Mouse (Mus musculus) liver, embryonic 13.5 days (tissue): ENCODE data around the gene Grm4. TPM values are rescaled to one million over a fixed set of nuclear protein-coding genes. Genes with fewer than 3 reads are reported as not detected.

Experiments used
- ATAC-seq: fragments of 200-750 bp; cut with Nextera tagmentation; 2 replicates; pipeline ENCODE4 v1.8.0; 2017; ENCODE audit warnings: low read depth, mild to moderate bottlenecking, moderate number of reproducible peaks, moderate library complexity
- DNase-seq: peaks from one replicate; pipeline ENCODE4 v3.0.0; 2022
- H3K27ac ChIP-seq: fragments of 300-500 bp; sonication (generic); 2 replicates; pipeline ENCODE4 v1.5.1; 2015; ENCODE audit warnings: moderate library complexity, mild to moderate bottlenecking, inconsistent platforms
- H3K27me3 ChIP-seq: fragments of 300-500 bp; sonication (generic); 2 replicates; pipeline ENCODE4 v1.6.1; 2015; ENCODE audit warnings: mild to moderate bottlenecking, inconsistent platforms
- H3K36me3 ChIP-seq: fragments of 300-500 bp; sonication (generic); 2 replicates; pipeline ENCODE4 v1.6.1; 2015; ENCODE audit warnings: mild to moderate bottlenecking, inconsistent platforms
- H3K4me1 ChIP-seq: fragments of 300-500 bp; sonication (generic); replicated peaks from 2 replicates; pipeline ENCODE4 v1.6.1; 2015; ENCODE audit warnings: inconsistent platforms
- H3K4me2 ChIP-seq: fragments of 300-500 bp; sonication (generic); 2 replicates; pipeline ENCODE4 v1.6.1; 2015; ENCODE audit warnings: inconsistent platforms, mild to moderate bottlenecking, moderate library complexity
- H3K4me3 ChIP-seq: fragments of 300-500 bp; sonication (generic); replicated peaks from 2 replicates; pipeline ENCODE4 v1.5.1; 2015; ENCODE audit warnings: mild to moderate bottlenecking, inconsistent platforms
- H3K9ac ChIP-seq: fragments of 300-500 bp; sonication (generic); 2 replicates; pipeline ENCODE4 v1.6.1; 2015; ENCODE audit warnings: mild to moderate bottlenecking, inconsistent platforms
- H3K9me3 ChIP-seq: fragments of 300-500 bp; sonication (generic); replicated peaks from 2 replicates; pipeline ENCODE4 v1.6.1; 2016; ENCODE audit warnings: inconsistent platforms
- WGBS: fragments of 180-500 bp; shearing (Covaris S2); methylation state at CpG from one replicate; pipeline ENCODE4 v1.1.7; 2015; ENCODE audit not compliant: insufficient replicate concordance; 5-methylcytosine and 5-hydroxymethylcytosine counted together
- polyA plus RNA-seq: library from polyadenylated mRNA; unstranded; fragments of >200 nt; fragmentation: Nextera tagmentation; extraction: Ambion mirVana; gene quantifications from 2 replicates; pipeline ENCODE4 v1.2.1, GENCODE M21; 2015

Grm4 gene
- polyA plus RNA-seq, 1 experiment from 2014 or later, result not detected

DNA sequence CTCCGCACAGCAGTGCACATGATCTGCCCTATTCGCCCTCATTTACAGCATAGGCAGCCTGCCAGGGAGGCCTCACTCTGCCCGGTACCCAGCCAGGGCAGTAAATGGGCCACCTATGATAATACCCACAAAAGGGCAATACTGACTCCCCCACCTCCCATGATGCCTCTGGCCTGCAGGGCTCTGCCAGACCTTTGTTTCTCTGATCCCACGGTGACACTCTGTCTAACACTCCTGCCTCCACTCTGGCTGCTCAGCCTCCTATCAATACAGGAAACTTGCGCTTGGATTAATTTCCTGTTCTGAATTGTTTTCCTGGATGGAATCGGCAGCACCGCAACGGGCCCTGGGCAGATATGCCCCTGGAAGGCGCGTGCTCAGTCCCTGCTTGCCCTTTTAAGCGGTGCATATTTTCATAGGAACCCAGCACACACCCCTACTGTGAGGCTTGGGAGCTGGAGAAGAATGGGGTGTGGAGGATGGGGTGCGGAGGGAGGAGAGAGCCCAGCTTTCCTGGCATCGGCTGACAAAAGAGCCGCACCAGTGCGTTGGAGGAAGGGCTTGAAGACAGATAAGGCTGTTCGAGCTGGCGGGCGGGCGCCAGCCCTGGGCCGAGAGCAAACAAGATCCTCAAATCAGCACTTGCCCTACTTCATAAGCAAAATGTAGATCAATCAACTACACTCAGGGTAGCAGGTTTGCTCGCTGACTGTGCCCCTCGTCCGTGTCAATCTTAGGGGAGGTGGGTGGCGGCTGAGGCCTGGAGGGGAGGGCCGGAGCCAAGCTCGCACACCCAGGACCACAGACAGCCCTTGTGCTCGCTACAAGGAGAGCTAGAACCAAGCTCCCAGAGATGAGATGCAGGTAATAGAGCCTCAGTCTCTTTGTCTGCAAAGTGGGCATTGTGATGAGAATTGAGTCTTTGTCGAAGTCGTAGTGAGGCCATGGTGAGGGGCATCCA is 40.8 kb downstream of the Grm4 start:
- DNase-seq (no peak), ATAC-seq (no peak)
- Histone ChIP-seq H3K27me3 (0 out of 2 replicates have a peak, but pooled peaks cover 9% of the 10 kb centered on the region), H3K36me3 (no peaks in the 10 kb centered on the region), H3K4me2 (peak overlapping the region; percentile 12; the same call in 1 of the 2 replicates), H3K9ac (no peak overlapping the region), H3K4me3 (no peak overlapping the region), H3K4me1 (peaks cover 6% of the 10 kb centered on the region; the same call in 1 of the 2 replicates), H3K27ac (no peak overlapping the region), H3K9me3 (no peaks in the 10 kb centered on the region)
- WGBS, result 26% methylated on average over 29 of the region's 29 CpGs

DNA sequence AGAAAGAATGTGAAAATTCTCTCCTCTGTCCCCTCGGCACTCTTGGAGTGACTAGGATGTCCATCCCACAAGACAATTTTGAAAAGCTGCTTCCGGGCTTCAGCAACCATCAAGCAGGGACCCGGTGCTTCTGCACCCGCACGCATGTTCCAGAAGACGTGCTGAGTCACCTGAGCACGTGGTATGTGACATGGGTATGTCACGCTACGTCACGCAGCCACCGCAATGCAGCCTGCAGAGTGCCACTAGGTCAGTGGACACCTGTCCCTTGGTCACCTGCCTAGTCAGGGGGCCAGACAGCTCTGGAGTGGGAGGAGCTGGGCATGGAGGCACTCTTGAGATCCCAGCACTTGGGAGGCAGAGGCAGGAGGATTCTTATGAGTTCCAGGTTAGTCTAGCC is 45.6 kb downstream of the Grm4 start:
- 77% methylated on average over 11 of the region's 11 CpGs for whole genome bisulfite sequencing
- Histone ChIP-seq H3K4me3 (no peak overlapping the region), H3K9me3 (no peaks in the 10 kb centered on the region), H3K27ac (no peak overlapping the region), H3K36me3 (no peaks in the 10 kb centered on the region), H3K27me3 (0 out of 2 replicates have a peak, but pooled peaks cover 5% of the 10 kb centered on the region), H3K4me2 (no peak overlapping the region), H3K4me1 (0 out of 2 replicates have a peak, but pooled peaks cover 2% of the 10 kb centered on the region), H3K9ac (no peak overlapping the region)
- DNase-seq (no peak), ATAC-seq (no peak)

DNA sequence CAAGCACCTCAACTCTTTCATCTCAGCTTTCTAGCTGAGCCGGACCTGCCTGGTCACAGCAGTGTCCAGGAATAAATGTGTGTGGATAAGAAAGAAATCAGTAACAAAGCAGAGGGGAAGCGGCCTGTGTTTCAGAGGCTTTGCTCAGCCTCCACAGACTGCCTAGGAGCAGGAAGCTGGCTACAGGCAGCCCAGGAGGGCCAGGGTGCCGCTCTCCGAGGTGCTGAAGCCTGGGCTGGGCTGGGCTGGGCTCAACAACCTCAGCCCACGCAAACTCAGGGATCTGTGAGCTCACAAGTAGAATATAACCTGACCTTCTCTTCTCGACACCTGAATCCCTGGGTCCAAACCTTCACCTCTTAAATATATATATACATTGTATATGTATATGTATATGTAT is 54.6 kb downstream of the Grm4 start:
- Histone ChIP-seq H3K9ac (no peak overlapping the region), H3K27me3 (0 out of 2 replicates have a peak, but pooled peaks cover 2% of the 10 kb centered on the region), H3K27ac (no peak overlapping the region), H3K4me2 (no peak overlapping the region), H3K9me3 (no peaks in the 10 kb centered on the region), H3K36me3 (no peaks in the 10 kb centered on the region), H3K4me1 (no peaks in the 10 kb centered on the region), H3K4me3 (no peak overlapping the region)
- no peak for ATAC-seq
- 14% methylated on average over 6 of the region's 6 CpGs for WGBS
- DNase-seq, result peak; percentile 26

DNA sequence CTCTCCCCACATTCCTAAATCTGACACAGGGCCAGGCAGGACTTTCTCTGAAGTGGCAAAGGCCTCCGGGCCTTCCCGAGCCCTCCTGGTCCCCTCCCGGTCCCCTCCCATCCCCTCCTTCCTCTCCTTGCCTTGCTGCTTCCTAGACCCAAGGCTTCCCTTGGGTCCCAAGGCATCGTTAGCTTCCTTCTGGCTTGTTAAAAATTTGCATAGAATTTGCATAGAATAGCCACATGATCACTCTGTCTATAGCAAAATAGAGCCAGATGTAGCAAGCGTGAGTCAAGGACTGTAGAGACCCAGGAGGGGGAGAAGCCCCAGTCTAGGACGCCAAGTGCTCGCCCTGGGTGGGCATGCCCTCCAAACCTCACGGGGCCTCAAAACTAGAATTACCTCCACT is 55.3 kb downstream of the Grm4 start:
- ATAC-seq (no peak), DNase-seq (no peak)
- WGBS, result 46% methylated on average over 8 of the region's 8 CpGs
- H3K36me3 ChIP-seq, result no peaks in the 10 kb centered on the region
- no peaks in the 10 kb centered on the region for H3K9me3 ChIP-seq
- no peak overlapping the region for H3K4me2 ChIP-seq
- no peak overlapping the region for H3K4me3 ChIP-seq
- H3K27me3 ChIP-seq, result 0 out of 2 replicates have a peak, but pooled peaks cover 2% of the 10 kb centered on the region
- H3K4me1 ChIP-seq, result no peaks in the 10 kb centered on the region
- no peak overlapping the region for H3K27ac ChIP-seq
- H3K9ac ChIP-seq, result no peak overlapping the region

DNA sequence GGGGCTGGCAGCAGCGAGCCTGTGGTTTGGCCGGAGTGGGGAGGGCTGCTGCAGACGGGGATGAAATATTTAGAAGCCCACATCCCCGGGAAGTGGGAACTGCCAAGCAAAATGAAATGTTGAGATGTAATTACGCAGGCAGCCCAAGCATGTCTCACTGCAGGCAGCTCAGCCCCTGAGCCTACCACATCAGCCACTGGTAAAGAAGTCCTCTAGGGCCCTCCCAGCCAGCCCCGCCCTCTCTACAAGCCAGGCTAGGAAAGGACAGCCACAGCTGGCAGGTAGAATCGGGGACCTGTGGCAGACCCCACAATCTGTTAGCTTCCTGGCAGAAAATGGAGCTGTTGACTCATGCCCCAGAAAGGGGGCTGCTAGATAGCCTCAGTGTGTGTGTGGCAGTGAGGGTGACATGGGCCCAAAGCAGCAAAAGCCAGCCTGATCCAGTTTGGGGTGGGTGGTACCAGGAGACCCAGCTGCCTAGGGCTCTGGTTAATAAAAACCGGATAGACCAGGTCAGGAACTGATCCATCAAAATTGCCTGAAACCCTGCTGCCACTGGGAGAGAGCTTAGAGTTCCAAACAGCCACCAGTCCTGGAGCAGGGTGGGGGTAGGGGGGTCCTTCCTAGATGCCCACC is 56.8 kb downstream of the Grm4 start:
- WGBS, result 36% methylated on average over 8 of the region's 8 CpGs
- no peak overlapping the region for H3K4me3 ChIP-seq
- ATAC-seq (no peak), DNase-seq (no peak)
- H3K9me3 ChIP-seq, result no peaks in the 10 kb centered on the region
- no peak overlapping the region for H3K9ac ChIP-seq
- H3K4me1 ChIP-seq, result no peaks in the 10 kb centered on the region
- no peaks in the 10 kb centered on the region for H3K36me3 ChIP-seq
- no peak overlapping the region for H3K27ac ChIP-seq
- H3K27me3 ChIP-seq, result 0 out of 2 replicates have a peak, but pooled peaks cover 2% of the 10 kb centered on the region
- H3K4me2 ChIP-seq, result no peak overlapping the region

DNA sequence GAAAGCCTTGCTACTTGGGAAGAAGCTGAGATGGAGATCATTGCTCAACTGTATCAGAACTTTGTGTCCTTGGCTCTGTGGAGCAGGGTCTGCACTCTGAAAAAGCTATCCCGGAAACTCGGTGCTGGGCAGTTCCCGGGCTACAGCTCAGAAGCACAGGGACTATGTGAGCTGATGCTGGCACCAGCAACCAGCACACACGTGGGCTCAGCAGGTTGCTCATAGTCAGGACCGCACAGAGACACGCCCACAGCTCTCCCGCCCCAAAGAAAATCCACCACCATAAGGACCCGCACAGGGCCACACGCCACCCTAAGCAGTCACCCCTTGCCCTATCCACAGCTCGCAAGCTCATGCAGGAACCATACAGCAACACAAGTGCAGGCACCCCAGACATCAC is 61.2 kb downstream of the Grm4 start:
- H3K9ac ChIP-seq, result no peak overlapping the region
- H3K27ac ChIP-seq, result no peak overlapping the region
- no peak for DNase-seq
- WGBS, result 64% methylated on average over 10 of the region's 10 CpGs
- H3K36me3 ChIP-seq, result no peaks in the 10 kb centered on the region
- 0 out of 2 replicates have a peak, but pooled peaks cover 2% of the 10 kb centered on the region for H3K27me3 ChIP-seq
- ATAC-seq, result no peak
- H3K9me3 ChIP-seq, result no peaks in the 10 kb centered on the region
- no peaks in the 10 kb centered on the region for H3K4me1 ChIP-seq
- no peak overlapping the region for H3K4me3 ChIP-seq
- no peak overlapping the region for H3K4me2 ChIP-seq

DNA sequence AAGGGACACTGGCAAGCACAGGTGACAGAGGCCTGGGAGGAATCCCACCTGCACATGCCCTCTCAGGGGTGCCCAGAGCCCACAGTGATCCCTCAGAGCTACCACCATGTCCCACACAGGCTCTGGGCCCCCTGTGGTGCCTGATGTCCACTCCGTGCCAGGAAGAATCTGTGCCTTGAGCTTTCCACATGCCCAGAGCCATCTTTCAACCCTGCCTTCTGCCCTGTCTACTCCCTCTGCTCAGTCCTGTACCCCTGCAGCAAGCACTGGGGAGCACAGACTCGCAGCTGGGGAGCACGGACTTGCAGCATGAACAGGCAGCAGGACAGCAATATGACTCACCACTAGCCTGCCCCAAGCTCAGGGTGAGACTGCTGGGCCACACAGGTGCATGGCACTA is 62.0 kb downstream of the Grm4 start:
- 58% methylated on average over 3 of the region's 3 CpGs for WGBS
- no peak for DNase-seq
- Histone ChIP-seq H3K9me3 (no peaks in the 10 kb centered on the region), H3K27me3 (0 out of 2 replicates have a peak, but pooled peaks cover 2% of the 10 kb centered on the region), H3K36me3 (no peaks in the 10 kb centered on the region), H3K4me2 (no peak overlapping the region), H3K9ac (no peak overlapping the region), H3K4me3 (no peak overlapping the region), H3K4me1 (no peaks in the 10 kb centered on the region), H3K27ac (no peak overlapping the region)
- ATAC-seq, result no peak

DNA sequence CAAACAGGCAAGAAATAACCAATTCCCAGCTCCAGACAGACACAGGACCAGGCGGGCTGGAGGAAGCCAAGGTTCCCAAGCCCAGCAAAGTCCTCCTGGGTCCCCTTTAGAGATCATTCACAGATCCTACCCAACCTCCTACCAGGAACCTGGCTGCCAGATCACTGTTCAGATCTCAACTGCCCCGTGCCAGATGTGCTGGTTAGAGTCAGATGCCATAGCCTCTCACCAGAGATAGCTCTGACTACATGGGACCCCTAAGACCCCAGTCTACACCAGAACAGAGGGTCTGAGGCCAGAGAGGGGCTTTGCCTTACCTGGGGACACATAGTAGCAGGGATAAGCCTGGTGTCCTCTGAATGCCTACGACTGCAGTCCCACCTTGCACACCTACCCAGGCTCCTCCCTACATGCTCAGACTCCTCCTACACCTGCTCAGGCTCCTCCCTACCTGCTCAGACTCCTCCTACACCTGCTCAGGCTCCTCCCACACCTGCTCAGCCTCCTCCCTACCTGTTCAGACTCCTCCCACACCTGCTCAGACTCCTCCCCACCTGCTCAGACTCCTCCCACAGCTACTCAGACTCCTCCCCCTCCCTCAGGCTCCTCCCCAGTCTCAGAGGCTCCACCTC is 63.2 kb downstream of the Grm4 start:
- ATAC-seq (no peak), DNase-seq (no peak)
- Histone ChIP-seq H3K27ac (no peak overlapping the region), H3K4me1 (no peaks in the 10 kb centered on the region), H3K9ac (no peak overlapping the region), H3K9me3 (no peaks in the 10 kb centered on the region), H3K4me2 (no peak overlapping the region), H3K27me3 (no peaks in the 10 kb centered on the region), H3K36me3 (no peaks in the 10 kb centered on the region), H3K4me3 (no peak overlapping the region)
- WGBS, result 61% methylated on average over 3 of the region's 3 CpGs

DNA sequence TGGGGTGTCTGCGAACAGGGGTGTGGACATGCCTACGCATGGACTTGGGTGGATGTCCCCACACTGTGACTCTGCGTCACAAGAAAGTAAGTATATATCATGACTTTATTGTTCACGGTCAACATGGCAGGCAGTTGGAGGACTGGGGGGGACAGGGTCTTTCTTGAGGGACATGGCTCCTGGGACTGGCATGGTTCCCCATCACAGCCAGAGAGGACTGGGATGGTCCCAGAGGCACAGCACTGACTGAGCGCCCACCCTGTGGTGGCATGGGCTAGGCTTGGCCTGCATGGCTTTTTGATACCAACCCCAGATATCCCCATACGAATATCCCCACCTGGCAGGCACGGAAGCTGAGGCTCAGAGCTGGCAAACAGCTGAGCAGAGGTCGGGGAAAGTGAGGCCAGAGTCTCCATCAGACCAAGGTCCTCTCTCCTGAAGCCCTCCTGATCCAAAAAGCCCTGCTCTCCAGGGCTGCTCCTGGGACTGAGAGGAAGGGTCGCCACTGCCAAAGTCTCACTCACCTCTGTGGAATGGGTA is 64.1 kb downstream of the Grm4 start:
- no peaks in the 10 kb centered on the region for H3K4me1 ChIP-seq
- 57% methylated on average over 9 of the region's 9 CpGs for WGBS
- H3K36me3 ChIP-seq, result no peaks in the 10 kb centered on the region
- DNase-seq, result no peak
- no peak for ATAC-seq
- H3K4me3 ChIP-seq, result no peak overlapping the region
- no peaks in the 10 kb centered on the region for H3K27me3 ChIP-seq
- H3K9me3 ChIP-seq, result no peaks in the 10 kb centered on the region
- no peak overlapping the region for H3K9ac ChIP-seq
- H3K27ac ChIP-seq, result no peak overlapping the region
- H3K4me2 ChIP-seq, result no peak overlapping the region

DNA sequence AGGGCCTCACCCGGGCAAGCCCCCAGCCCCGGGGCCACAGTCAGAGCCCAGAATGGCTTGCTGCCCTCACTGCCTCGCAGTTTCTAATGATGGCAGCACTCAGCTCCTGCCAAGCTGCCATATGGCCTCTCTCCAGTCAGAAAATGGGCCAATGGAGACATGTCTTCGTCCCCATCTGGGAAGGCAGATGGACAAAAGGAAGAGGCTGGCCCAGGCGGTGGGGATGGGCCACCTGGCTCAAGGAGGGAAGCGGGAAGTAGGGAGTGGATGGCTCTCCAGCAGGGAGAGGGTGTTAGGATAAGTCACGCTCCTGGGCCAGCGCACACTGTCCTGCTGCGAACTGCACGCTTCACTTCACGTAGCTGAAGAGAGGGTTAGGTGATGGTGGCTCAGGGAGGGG is 64.8 kb downstream of the Grm4 start:
- H3K9me3 ChIP-seq, result no peaks in the 10 kb centered on the region
- DNase-seq (no peak), ATAC-seq (no peak)
- no peak overlapping the region for H3K27ac ChIP-seq
- no peak overlapping the region for H3K9ac ChIP-seq
- 63% methylated on average over 11 of the region's 11 CpGs for WGBS
- H3K4me3 ChIP-seq, result no peak overlapping the region
- H3K4me1 ChIP-seq, result no peaks in the 10 kb centered on the region
- no peak overlapping the region for H3K4me2 ChIP-seq
- H3K36me3 ChIP-seq, result no peaks in the 10 kb centered on the region
- no peaks in the 10 kb centered on the region for H3K27me3 ChIP-seq
